Comparison of ENCODE assay signal across 30 mouse cellular contexts in the genomic region with DNA sequence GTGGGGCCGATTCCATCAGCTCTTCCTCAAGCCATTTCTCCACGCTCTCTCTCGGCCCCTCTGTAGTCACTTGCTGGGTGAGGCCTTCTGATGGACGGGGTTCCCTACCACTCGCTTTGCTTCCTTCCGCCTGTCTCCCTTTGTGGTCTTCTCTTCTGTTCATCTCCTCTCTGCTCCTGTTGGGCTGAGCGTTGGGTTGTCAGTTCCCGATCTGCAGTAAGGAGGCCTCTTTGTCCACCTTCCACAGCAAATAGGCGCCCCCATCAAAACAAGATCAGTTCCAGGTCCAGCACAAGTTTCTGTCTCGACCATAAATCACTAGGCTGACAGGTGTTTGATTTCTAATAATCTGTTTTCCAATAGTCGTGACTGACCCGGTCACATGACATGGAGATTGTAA.
"Had no signal": no experiment of that assay in that cellular context is flagged by ENCODE, and none has a peak within 500 bp of the region (broad histone marks: within the 10 kb centered on the region; RNA-seq: fewer than 3 reads in every experiment).

No protein-coding gene starts in this region.

- DNase-seq: left cerebral cortex, postnatal 4 days; liver; liver, embryonic 13.5 days; liver, postnatal 0 days; lung, adult 18-20 months; lung, adult 2 months; lung, embryonic 14.5 days; lung, postnatal 10 days; lung, postnatal 14 days; lung, postnatal 36 days; lung, postnatal 4 days; midbrain, embryonic 14.5 days had no signal

- ATAC-seq: liver, embryonic 12.5 days; liver, postnatal 0 days; lung, postnatal 0 days; midbrain, embryonic 13.5 days; midbrain, embryonic 16.5 days had no signal

- H3K4me2 ChIP-seq: limb, embryonic 12.5 days; limb, embryonic 13.5 days; limb, embryonic 15.5 days; liver, embryonic 11.5 days; liver, embryonic 12.5 days; liver, embryonic 13.5 days; liver, embryonic 15.5 days; lung, embryonic 14.5 days; lung, embryonic 15.5 days; midbrain, embryonic 12.5 days; midbrain, embryonic 13.5 days had no signal

- H3K27me3 ChIP-seq: limb, embryonic 12.5 days; limb, embryonic 13.5 days; limb, embryonic 15.5 days; liver, embryonic 12.5 days; liver, embryonic 13.5 days; liver, embryonic 15.5 days; lung, embryonic 15.5 days; megakaryocyte, embryonic 14.5 days; midbrain, embryonic 12.5 days; midbrain, embryonic 13.5 days had no signal

- H3K9me3 ChIP-seq: limb, embryonic 10.5 days; limb, embryonic 12.5 days; limb, embryonic 13.5 days; limb, embryonic 15.5 days; liver, embryonic 12.5 days; liver, embryonic 13.5 days; liver, embryonic 15.5 days; lung, embryonic 15.5 days; megakaryocyte, embryonic 14.5 days; midbrain, embryonic 10.5 days; midbrain, embryonic 12.5 days; midbrain, embryonic 13.5 days had no signal

- H3K4me1 ChIP-seq: liver, embryonic 12.5 days; liver, embryonic 13.5 days; liver, embryonic 15.5 days; lung, embryonic 15.5 days; midbrain, embryonic 10.5 days; midbrain, embryonic 13.5 days had no signal

- H3K27ac ChIP-seq: left cerebral cortex, adult 2 months; limb, embryonic 10.5 days; limb, embryonic 12.5 days; limb, embryonic 13.5 days; limb, embryonic 15.5 days; liver, embryonic 12.5 days; liver, embryonic 13.5 days; liver, embryonic 14.5 days; liver, embryonic 15.5 days; lung, embryonic 15.5 days; macrophage; midbrain, embryonic 10.5 days; midbrain, embryonic 12.5 days; midbrain, embryonic 13.5 days had no signal

- H3K9ac ChIP-seq: limb, embryonic 12.5 days; limb, embryonic 13.5 days; limb, embryonic 15.5 days; liver, embryonic 12.5 days; liver, embryonic 13.5 days; liver, embryonic 14.5 days; liver, embryonic 15.5 days; liver, postnatal 0 days; lung, embryonic 14.5 days; lung, embryonic 15.5 days; midbrain, embryonic 12.5 days; midbrain, embryonic 13.5 days had no signal

- H3K4me3 ChIP-seq: left cerebral cortex, adult 2 months; limb, embryonic 10.5 days; limb, embryonic 12.5 days; limb, embryonic 13.5 days; limb, embryonic 15.5 days; liver, embryonic 12.5 days; liver, embryonic 13.5 days; liver, embryonic 15.5 days; lung, embryonic 15.5 days; megakaryocyte, embryonic 14.5 days; midbrain, embryonic 10.5 days; midbrain, embryonic 12.5 days; midbrain, embryonic 13.5 days; myocyte had no signal
